Mouse (Mus musculus): ENCODE measurements around the gene Ankrd34b.

GRCm38 (mm10) chr13:92423711-92424110 is 2.0 kb upstream of the Ankrd34b start:
- TF ChIP-seq CTCF (IDR thresholded peaks at IDR 0.05; ENCODE audit: insufficient read depth, low read length) (no peak), POLR2A (IDR thresholded peaks at IDR 0.05; ENCODE audit: borderline replicate concordance, extremely low read depth, low read depth, low read length) (no peak)
